Mouse (Mus musculus) forebrain, embryonic 14.5 days (tissue): ENCODE measurements around the gene Mettl7a2. TPM values are rescaled to one million over a fixed set of nuclear protein-coding genes. Genes with fewer than 3 reads are reported as not detected.
"Not testable (repeated sequence)": the region's sequence is repeated elsewhere in the genome, so short reads cannot be mapped to it uniquely, and the experiment has no call there.

Source experiments
- ATAC-seq: fragments of 200-750 bp; cut with Nextera tagmentation; 2 replicates; pipeline ENCODE4 v1.8.0; 2017; ENCODE audit warnings: mild to moderate bottlenecking, moderate library complexity
- DNase-seq: peaks from one replicate; pipeline ENCODE4 v3.0.0-alpha.2; 2015; ENCODE audit warnings: low spot score
- H3K27ac ChIP-seq: fragments of 300-500 bp; sonication (generic); 2 replicates; pipeline ENCODE4 v1.5.1; 2014; ENCODE audit warnings: low read depth, mild to moderate bottlenecking, control low read depth, low read length, moderate library complexity
- H3K27me3 ChIP-seq: fragments of 300-500 bp; sonication (generic); replicated peaks from 2 replicates; pipeline ENCODE4 v1.6.1; 2014; ENCODE audit warnings: low read length, control low read depth, mixed read lengths; ENCODE audit not compliant: control insufficient read depth, insufficient read depth
- H3K36me3 ChIP-seq: fragments of 300-500 bp; sonication (generic); 2 replicates; pipeline ENCODE4 v1.6.1; 2014; ENCODE audit warnings: low read length, control low read depth; ENCODE audit not compliant: control insufficient read depth, insufficient read depth
- H3K4me1 ChIP-seq: fragments of 300-500 bp; sonication (generic); 2 replicates; pipeline ENCODE4 v1.6.1; 2014; ENCODE audit warnings: antibody characterized with exemption, low read length, control low read depth; ENCODE audit not compliant: control insufficient read depth, insufficient read depth
- H3K4me2 ChIP-seq: fragments of 300-500 bp; sonication (generic); 2 replicates; pipeline ENCODE4 v1.6.1; 2014; ENCODE audit warnings: mild to moderate bottlenecking, control low read depth, low read length
- H3K4me3 ChIP-seq: fragments of 300-500 bp; sonication (generic); 2 replicates; pipeline ENCODE4 v1.5.1; 2014; ENCODE audit warnings: low read depth, low read length, control low read depth
- H3K9ac ChIP-seq: fragments of 300-500 bp; sonication (generic); 2 replicates; pipeline ENCODE4 v1.6.1; 2014; ENCODE audit warnings: mild to moderate bottlenecking, low read length, control low read depth, moderate library complexity
- H3K9me3 ChIP-seq: fragments of 300-500 bp; sonication (generic); replicated peaks from 2 replicates; pipeline ENCODE4 v1.6.1; 2016; ENCODE audit warnings: low read length, control low read depth, mixed read lengths; ENCODE audit not compliant: control insufficient read depth
- WGBS: fragments of 180-500 bp; shearing (Covaris S2); extraction: QIAGEN DNeasy Blood & Tissue Kit; methylation state at CpG from one replicate; pipeline ENCODE4 v1.1.7; 2014; 5-methylcytosine and 5-hydroxymethylcytosine counted together
- polyA plus RNA-seq: library from polyadenylated mRNA; unstranded; fragments of >200 nt; fragmentation: Nextera tagmentation; extraction: Ambion mirVana; gene quantifications from 2 replicates; pipeline ENCODE4 v1.2.1, GENCODE M21; 2014

Gene Mettl7a2
- polyA plus RNA-seq, 1 experiment from 2014 or later: not detected

GRCm38 (mm10) chr15:100353399-100353798 lies 399 bp downstream of the Mettl7a2 start:
- H3K27me3 ChIP-seq, H3K9ac ChIP-seq, H3K4me2 ChIP-seq, H3K36me3 ChIP-seq, ATAC-seq, DNase-seq, H3K4me3 ChIP-seq, H3K4me1 ChIP-seq, H3K9me3 ChIP-seq, H3K27ac ChIP-seq: not testable (repeated sequence)
- 95% methylated on average over 13 of the region's 22 CpGs for WGBS

- H3K4me3 ChIP-seq: no peak overlapping the region
- H3K36me3 ChIP-seq: no peaks in the 10 kb centered on the region
- no peak overlapping the region for H3K4me2 ChIP-seq
- no peak overlapping the region for H3K9ac ChIP-seq
- no peaks in the 10 kb centered on the region for H3K4me1 ChIP-seq
- no peaks in the 10 kb centered on the region for H3K9me3 ChIP-seq
- WGBS: 93% methylated on average over 5 of the region's 5 CpGs
- ATAC-seq: no peak
- H3K27me3 ChIP-seq: no peaks in the 10 kb centered on the region
- H3K27ac ChIP-seq: no peak overlapping the region
- DNase-seq: no peak
These were observed 2.9 kb downstream of the Mettl7a2 start for GRCm38 (mm10) chr15:100355876-100356275.

GRCm38 (mm10) chr15:100364242-100364641 lies 11.2 kb downstream of the Mettl7a2 start, which contains the start of gene Higd1c:
Gene Higd1c (plus strand): TSS chr15:100364542.
- no peaks in the 10 kb centered on the region for H3K9me3 ChIP-seq
- H3K4me2 ChIP-seq: no peak within 1 kb of the TSS
- H3K4me3 ChIP-seq: no peak within 1 kb of the TSS
- no peak within 1 kb of the TSS for H3K9ac ChIP-seq
- H3K27me3 ChIP-seq: no peaks in the 10 kb centered on the region
- H3K36me3 ChIP-seq: no peaks in the 10 kb centered on the region
- H3K4me1 ChIP-seq: no peaks in the 10 kb centered on the region
- no peak within 1 kb of the TSS for H3K27ac ChIP-seq
- 74% methylated on average over 7 of the region's 7 CpGs for WGBS
- DNase-seq: no peak
- ATAC-seq: no peak

- 64% methylated on average over 7 of the region's 9 CpGs for WGBS
- H3K9ac ChIP-seq, ATAC-seq, H3K36me3 ChIP-seq, H3K27ac ChIP-seq, H3K4me2 ChIP-seq, H3K4me3 ChIP-seq, H3K27me3 ChIP-seq, H3K9me3 ChIP-seq, H3K4me1 ChIP-seq, DNase-seq: not testable (repeated sequence)
These were observed 13.0 kb downstream of the Mettl7a2 start for GRCm38 (mm10) chr15:100365967-100366366.

- no peak overlapping the region for H3K9ac ChIP-seq
- no peaks in the 10 kb centered on the region for H3K9me3 ChIP-seq
- ATAC-seq (no peak), DNase-seq (no peak)
- H3K4me2 ChIP-seq: no peak overlapping the region
- H3K27me3 ChIP-seq: no peaks in the 10 kb centered on the region
- H3K4me3 ChIP-seq: no peak overlapping the region
- no peaks in the 10 kb centered on the region for H3K4me1 ChIP-seq
- H3K27ac ChIP-seq: no peak overlapping the region
- 84% methylated on average over 7 of the region's 7 CpGs for WGBS
- no peaks in the 10 kb centered on the region for H3K36me3 ChIP-seq
These were observed 14.1 kb downstream of the Mettl7a2 start for GRCm38 (mm10) chr15:100367119-100367518.

- no peaks in the 10 kb centered on the region for H3K4me1 ChIP-seq
- WGBS: 38% methylated on average over 5 of the region's 5 CpGs
- no peak overlapping the region for H3K4me3 ChIP-seq
- no peaks in the 10 kb centered on the region for H3K27me3 ChIP-seq
- H3K36me3 ChIP-seq: no peaks in the 10 kb centered on the region
- no peak overlapping the region for H3K9ac ChIP-seq
- DNase-seq (peak; percentile 84), ATAC-seq (0 out of 2 replicates have a peak, but pooled peaks have one; percentile 29)
- H3K27ac ChIP-seq: no peak overlapping the region
- H3K4me2 ChIP-seq: no peak overlapping the region
- no peaks in the 10 kb centered on the region for H3K9me3 ChIP-seq
These were observed 22.1 kb downstream of the Mettl7a2 start for GRCm38 (mm10) chr15:100375066-100375465.

GRCm38 (mm10) chr15:100377847-100378505 lies 25.0 kb downstream of the Mettl7a2 start:
- H3K27me3 ChIP-seq, H3K4me1 ChIP-seq, H3K9ac ChIP-seq, H3K9me3 ChIP-seq, H3K36me3 ChIP-seq, H3K4me2 ChIP-seq, H3K27ac ChIP-seq, H3K4me3 ChIP-seq, DNase-seq: not testable (repeated sequence)
- ATAC-seq: peak; percentile 61
- 23% methylated on average over 3 of the region's 9 CpGs for WGBS

GRCm38 (mm10) chr15:100379658-100380057 lies 26.7 kb downstream of the Mettl7a2 start:
- Histone ChIP-seq H3K9me3 (no peaks in the 10 kb centered on the region), H3K9ac (no peak overlapping the region), H3K4me1 (no peaks in the 10 kb centered on the region), H3K4me2 (no peak overlapping the region), H3K36me3 (no peaks in the 10 kb centered on the region), H3K4me3 (no peak overlapping the region), H3K27ac (no peak overlapping the region), H3K27me3 (no peaks in the 10 kb centered on the region)
- DNase-seq (no peak), ATAC-seq (no peak)
- WGBS: 88% methylated on average over 8 of the region's 8 CpGs

- H3K27ac ChIP-seq: no peak overlapping the region
- H3K9me3 ChIP-seq: no peaks in the 10 kb centered on the region
- 75% methylated on average over 2 of the region's 2 CpGs for WGBS
- no peak overlapping the region for H3K4me2 ChIP-seq
- H3K9ac ChIP-seq: no peak overlapping the region
- no peak overlapping the region for H3K4me3 ChIP-seq
- no peaks in the 10 kb centered on the region for H3K4me1 ChIP-seq
- no peaks in the 10 kb centered on the region for H3K36me3 ChIP-seq
- ATAC-seq (no peak), DNase-seq (no peak)
- H3K27me3 ChIP-seq: no peaks in the 10 kb centered on the region
These were observed 27.1 kb downstream of the Mettl7a2 start for GRCm38 (mm10) chr15:100380104-100380503.
